Mouse (Mus musculus): Measurements from ENCODE around the gene Pde11a.

DNA sequence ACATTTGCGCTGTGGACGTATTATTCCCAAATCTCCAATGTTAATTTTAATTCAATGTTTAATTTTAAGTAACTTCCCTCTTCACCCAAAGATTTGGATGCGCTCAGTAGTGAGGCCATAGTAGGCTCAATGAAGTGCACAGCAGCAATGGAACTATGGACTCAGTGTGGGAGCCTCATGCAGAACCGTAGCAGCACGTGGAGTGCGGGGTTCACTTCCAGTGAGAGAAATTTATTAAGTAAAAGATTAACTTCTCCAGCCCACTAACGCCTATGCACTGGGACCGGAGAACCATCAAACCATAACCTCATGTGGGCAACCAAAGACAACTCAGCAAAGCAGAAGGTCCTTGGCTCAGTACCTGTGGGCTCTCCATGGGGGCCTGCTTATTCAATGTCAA is 322.4 kb downstream of the Pde11a start:
- TF ChIP-seq POLR2A (IDR thresholded peaks at IDR 0.05; ENCODE audit: borderline replicate concordance, extremely low read depth, low read depth, low read length), result no peak
- TF ChIP-seq CTCF (IDR thresholded peaks at IDR 0.05; ENCODE audit: insufficient read depth, low read length), result no peak
